Mouse (Mus musculus) erythroblast, embryonic 14.5 days (primary cell): Measurements from ENCODE around the gene Camk2b.

Source experiments
- GATA1 ChIP-seq: IDR thresholded peaks from 2 replicates; pipeline ENCODE4 v1.6.1; 2012; ENCODE audit warnings: low read length, inconsistent platforms, mixed read lengths
- TAL1 ChIP-seq: IDR thresholded peaks from 3 replicates; pipeline ENCODE4 v1.6.1; 2012; ENCODE audit warnings: low read length, inconsistent platforms, mixed read lengths

DNA sequence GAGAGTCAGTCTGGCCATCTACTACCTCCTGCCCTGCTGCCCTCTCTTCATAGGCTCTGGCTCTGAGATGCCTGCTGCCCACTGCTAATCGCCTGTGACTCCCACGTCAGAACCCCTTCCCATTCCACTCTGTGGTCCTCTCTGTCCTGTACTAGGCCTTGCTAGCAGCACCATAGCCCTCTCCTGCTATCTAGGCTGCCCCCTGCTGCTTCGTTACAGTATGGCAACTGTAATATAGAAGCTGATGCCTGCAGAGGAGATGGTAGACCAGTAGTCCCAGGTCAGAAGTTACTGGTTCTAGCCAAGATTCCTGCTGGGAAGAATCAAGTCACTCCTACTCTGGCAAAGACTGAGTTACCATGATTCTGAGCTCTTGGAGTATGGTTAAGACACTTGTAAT is 33.0 kb downstream of the Camk2b start:
- TF ChIP-seq GATA1 (no peak), TAL1 (no peak)
